Mouse (Mus musculus): ENCODE results near the gene Cdkal1. TPM values are rescaled to one million over a fixed set of nuclear protein-coding genes. Genes with fewer than 3 reads are reported as not detected.

Cdkal1 gene
- polyA plus RNA-seq, 1 experiment, result 5.6 TPM

GRCm38 (mm10) chr13:29218594-29219230 is 636.8 kb downstream of the Cdkal1 start:
- Histone ChIP-seq H3K4me3 (no peak overlapping the region), H3K36me3 (ENCODE audit: control insufficient read depth, insufficient read depth) (no peaks in the 10 kb centered on the region), H3K4me2 (ENCODE audit: low read depth) (peak overlapping the region; percentile 25), H3K79me2 (ENCODE audit: control insufficient read depth, insufficient read depth) (no peaks in the 10 kb centered on the region), H3K27me3 (ENCODE audit: control insufficient read depth, insufficient read depth, insufficient read length) (no peaks in the 10 kb centered on the region), H3ac (ENCODE audit: control insufficient read depth, insufficient read length) (no peak overlapping the region)
- TF ChIP-seq MYOG (IDR thresholded peaks at IDR 0.05; ENCODE audit: control insufficient read depth in 1 of 3, insufficient read depth in 1 of 3, insufficient read length in 2 of 3, low read depth in 2 of 3), result no peak
- TF ChIP-seq SRF (IDR thresholded peaks at IDR 0.05; ENCODE audit: control insufficient read depth, insufficient read length, low read depth), result peak; percentile 16

- no peak overlapping the region for H3K4me2 ChIP-seq (ENCODE audit: low read depth)
- H3K36me3 ChIP-seq (ENCODE audit: control insufficient read depth, insufficient read depth), result no peaks in the 10 kb centered on the region
- H3ac ChIP-seq (ENCODE audit: control insufficient read depth, insufficient read length), result no peak overlapping the region
- no peaks in the 10 kb centered on the region for H3K27me3 ChIP-seq (ENCODE audit: control insufficient read depth, insufficient read depth, insufficient read length)
- H3K79me2 ChIP-seq (ENCODE audit: control insufficient read depth, insufficient read depth), result no peaks in the 10 kb centered on the region
- TF ChIP-seq POLR2A (IDR thresholded peaks at IDR 0.05; ENCODE audit: insufficient read length, low read depth) (no peak), USF1 (IDR thresholded peaks at IDR 0.05; ENCODE audit: low read depth) (no peak), POLR2AphosphoS2 (IDR thresholded peaks at IDR 0.05; ENCODE audit: insufficient read length, low read depth) (no peak), MYOD1 (IDR thresholded peaks at IDR 0.05; ENCODE audit: control insufficient read depth in 1 of 3, insufficient read length in 2 of 3, low read depth in 2 of 3) (no peak), MAX (IDR thresholded peaks at IDR 0.05; ENCODE audit: low read depth) (no peak), CEBPB (IDR thresholded peaks at IDR 0.05; ENCODE audit: insufficient read depth, poor library complexity, severe bottlenecking) (no peak), MYOG (IDR thresholded peaks at IDR 0.05; ENCODE audit: control insufficient read depth in 1 of 3, insufficient read depth in 1 of 3, insufficient read length in 2 of 3, low read depth in 2 of 3) (no peak), TCF12 (IDR thresholded peaks at IDR 0.05; ENCODE audit: insufficient read depth, poor library complexity, severe bottlenecking) (no peak), SRF (IDR thresholded peaks at IDR 0.05; ENCODE audit: control insufficient read depth, insufficient read length, low read depth) (no peak), E2F4 (IDR thresholded peaks at IDR 0.05; ENCODE audit: insufficient read depth) (no peak), TCF3 (IDR thresholded peaks at IDR 0.05; ENCODE audit: insufficient read length, low read depth) (no peak), REST (IDR thresholded peaks at IDR 0.05; ENCODE audit: insufficient read depth, insufficient read length) (no peak)
- H3K4me3 ChIP-seq, result no peak overlapping the region
Measured at GRCm38 (mm10) chr13:29210159-29211021, 645.1 kb downstream of the Cdkal1 start.

GRCm38 (mm10) chr13:29208749-29209148 is 646.7 kb downstream of the Cdkal1 start:
- TF ChIP-seq E2F4 (IDR thresholded peaks at IDR 0.05; ENCODE audit: insufficient read depth) (no peak), POLR2A (IDR thresholded peaks at IDR 0.05; ENCODE audit: insufficient read length, low read depth) (no peak), REST (IDR thresholded peaks at IDR 0.05; ENCODE audit: insufficient read depth, insufficient read length) (no peak), MYOD1 (IDR thresholded peaks at IDR 0.05; ENCODE audit: control insufficient read depth in 1 of 3, insufficient read length in 2 of 3, low read depth in 2 of 3) (no peak), POLR2AphosphoS2 (IDR thresholded peaks at IDR 0.05; ENCODE audit: insufficient read length, low read depth) (no peak)
- Histone ChIP-seq H3K4me2 (ENCODE audit: low read depth) (no peak overlapping the region), H3K27me3 (ENCODE audit: control insufficient read depth, insufficient read depth, insufficient read length) (no peaks in the 10 kb centered on the region), H3K36me3 (ENCODE audit: control insufficient read depth, insufficient read depth) (no peaks in the 10 kb centered on the region), H3K4me3 (no peak overlapping the region), H3ac (ENCODE audit: control insufficient read depth, insufficient read length) (no peak overlapping the region), H3K79me2 (ENCODE audit: control insufficient read depth, insufficient read depth) (no peaks in the 10 kb centered on the region)

- Histone ChIP-seq H3K4me2 (ENCODE audit: low read depth) (no peak overlapping the region), H3K4me3 (no peak overlapping the region), H3K79me2 (ENCODE audit: control insufficient read depth, insufficient read depth) (no peaks in the 10 kb centered on the region), H3ac (ENCODE audit: control insufficient read depth, insufficient read length) (no peak overlapping the region), H3K36me3 (ENCODE audit: control insufficient read depth, insufficient read depth) (no peaks in the 10 kb centered on the region), H3K27me3 (ENCODE audit: control insufficient read depth, insufficient read depth, insufficient read length) (no peaks in the 10 kb centered on the region)
- no peak for TF ChIP-seq TCF12 (IDR thresholded peaks at IDR 0.05; ENCODE audit: insufficient read depth, poor library complexity, severe bottlenecking)
- TF ChIP-seq TCF3 (IDR thresholded peaks at IDR 0.05; ENCODE audit: insufficient read length, low read depth), result no peak
- no peak for TF ChIP-seq CEBPB (IDR thresholded peaks at IDR 0.05; ENCODE audit: insufficient read depth, poor library complexity, severe bottlenecking)
- no peak for TF ChIP-seq MYOG (IDR thresholded peaks at IDR 0.05; ENCODE audit: control insufficient read depth in 1 of 3, insufficient read depth in 1 of 3, insufficient read length in 2 of 3, low read depth in 2 of 3)
- TF ChIP-seq POLR2A (IDR thresholded peaks at IDR 0.05; ENCODE audit: insufficient read length, low read depth), result no peak
Measured at GRCm38 (mm10) chr13:29203856-29204255, 651.6 kb downstream of the Cdkal1 start.

GRCm38 (mm10) chr13:29203426-29203825 is 652.0 kb downstream of the Cdkal1 start:
- TF ChIP-seq MYOG (IDR thresholded peaks at IDR 0.05; ENCODE audit: control insufficient read depth in 1 of 3, insufficient read depth in 1 of 3, insufficient read length in 2 of 3, low read depth in 2 of 3) (no peak), MYOD1 (IDR thresholded peaks at IDR 0.05; ENCODE audit: control insufficient read depth in 1 of 3, insufficient read length in 2 of 3, low read depth in 2 of 3) (no peak), REST (IDR thresholded peaks at IDR 0.05; ENCODE audit: insufficient read depth, insufficient read length) (no peak)
- no peak overlapping the region for H3ac ChIP-seq (ENCODE audit: control insufficient read depth, insufficient read length)
- no peak overlapping the region for H3K4me2 ChIP-seq (ENCODE audit: low read depth)
- no peak overlapping the region for H3K4me3 ChIP-seq
- no peaks in the 10 kb centered on the region for H3K36me3 ChIP-seq (ENCODE audit: control insufficient read depth, insufficient read depth)
- no peaks in the 10 kb centered on the region for H3K27me3 ChIP-seq (ENCODE audit: control insufficient read depth, insufficient read depth, insufficient read length)
- H3K79me2 ChIP-seq (ENCODE audit: control insufficient read depth, insufficient read depth), result no peaks in the 10 kb centered on the region

All from myocyte (in vitro differentiated cells).